Mouse (Mus musculus): ENCODE measurements around the gene Tm4sf5.
"Not testable (repeated sequence)": the region's sequence is repeated elsewhere in the genome, so short reads cannot be mapped to it uniquely, and the experiment has no call there.

Gene Tm4sf5

DNA sequence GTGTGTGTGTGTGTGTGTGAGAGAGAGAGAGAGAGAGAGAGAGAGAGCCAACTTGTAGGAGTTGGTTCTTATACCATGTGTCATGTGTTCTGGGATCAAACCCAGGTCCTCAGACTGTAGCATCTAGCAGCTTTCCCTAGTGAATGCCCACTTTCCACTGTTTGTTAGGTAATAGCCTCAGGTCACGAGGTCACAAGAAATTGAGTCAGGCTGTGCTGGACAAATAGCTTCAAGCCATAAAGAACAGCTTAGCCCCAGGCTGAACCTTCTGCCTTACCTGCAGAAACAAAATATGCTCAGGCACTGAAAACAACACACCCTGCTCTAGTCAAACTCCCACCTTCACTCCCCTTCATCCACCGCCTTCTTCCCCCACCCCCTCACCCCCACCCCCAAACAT lies 6.2 kb downstream of the Tm4sf5 start:
- DNase-seq: no peak

DNA sequence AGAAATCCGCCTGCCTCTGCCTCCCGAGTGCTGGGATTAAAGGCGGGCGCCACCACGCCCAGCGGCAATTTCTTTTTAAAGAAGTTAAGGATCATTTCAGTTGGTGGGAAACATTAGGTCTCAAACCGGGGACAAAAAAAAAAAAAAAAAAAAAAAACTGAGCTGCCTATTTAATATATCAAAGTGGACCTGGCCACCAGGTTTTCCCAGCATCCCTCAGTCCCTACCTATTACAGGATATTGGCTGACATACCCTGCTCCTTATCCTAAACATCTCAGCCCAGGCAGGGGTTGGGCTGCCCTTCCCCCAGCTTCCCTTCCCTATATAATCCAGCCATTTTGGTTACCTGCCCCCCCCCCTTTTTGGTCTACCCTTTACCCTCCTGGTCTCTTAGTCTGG lies 6.8 kb downstream of the Tm4sf5 start:
- DNase-seq: no peak

DNA sequence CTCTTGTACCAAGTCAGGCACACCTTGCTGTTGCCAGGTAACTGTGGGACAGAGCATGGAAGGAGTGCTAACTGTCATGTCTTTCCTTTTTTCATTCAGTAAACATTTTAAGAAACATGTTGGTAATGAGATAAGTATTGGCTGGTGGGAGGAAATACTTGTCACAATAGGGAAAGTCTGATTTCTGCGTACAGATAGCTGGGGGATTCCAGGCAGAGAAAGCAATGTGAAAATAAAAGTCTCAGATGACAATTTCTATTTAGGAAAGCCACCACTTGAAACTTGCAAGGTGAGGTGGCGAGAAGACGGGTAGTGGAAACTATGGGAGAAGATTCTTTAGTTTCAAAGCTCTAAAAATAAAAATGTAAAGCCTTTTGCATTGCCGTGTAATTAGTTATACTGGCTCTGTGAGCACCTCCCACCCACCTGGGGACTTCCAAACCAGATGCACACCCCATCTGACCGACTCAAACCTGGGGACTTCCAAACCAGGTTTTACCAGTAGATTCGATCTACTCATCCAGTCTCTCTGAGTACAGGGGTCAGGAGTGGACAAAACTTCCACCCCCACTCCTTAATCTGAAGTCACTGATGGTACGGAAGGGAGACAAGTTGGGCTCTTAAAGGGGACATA lies 7.8 kb downstream of the Tm4sf5 start:
- no peak for DNase-seq

DNA sequence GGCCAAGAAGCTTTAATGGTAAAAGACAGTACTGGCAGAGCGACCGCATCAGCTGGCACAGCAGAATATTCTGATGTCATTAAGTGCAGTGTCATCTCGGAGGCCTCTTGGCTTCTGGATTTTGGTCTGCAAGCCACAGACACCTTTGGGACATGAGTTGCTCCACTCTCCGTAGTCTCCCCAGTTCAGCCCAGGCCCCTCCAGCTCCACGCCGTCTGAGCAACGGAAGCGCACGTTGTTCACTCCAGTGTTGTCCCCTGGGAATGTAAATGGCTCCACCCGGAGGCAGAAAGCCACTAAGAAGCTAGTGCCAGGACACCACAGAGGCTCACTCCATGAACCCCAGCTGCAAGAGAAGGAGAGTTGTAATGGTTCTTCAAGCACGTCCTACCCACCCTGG lies 8.5 kb downstream of the Tm4sf5 start:
- DNase-seq: no peak

DNA sequence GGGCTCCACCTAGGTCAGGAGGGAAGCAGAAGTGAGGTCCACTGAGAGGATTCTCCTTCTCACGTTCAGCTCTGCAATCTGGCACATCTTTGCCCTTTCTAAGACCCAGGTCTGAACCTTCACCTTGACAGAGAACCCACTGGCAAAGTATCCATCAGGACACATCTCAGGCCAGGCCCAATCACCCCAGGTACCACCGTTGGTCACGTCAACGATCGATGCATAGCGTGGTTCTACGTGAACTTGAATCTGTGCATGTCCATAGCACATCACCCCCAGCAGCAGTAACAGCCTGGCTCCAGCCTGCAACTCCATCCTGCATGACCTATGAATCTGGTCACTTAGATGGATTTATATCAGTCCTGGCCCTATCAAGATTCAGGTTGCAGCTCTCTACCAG lies 9.2 kb downstream of the Tm4sf5 start, which contains the start of gene Vmo1:
TSS of gene Vmo1 (minus strand) at position 329 of the 400 bp plus-strand sequence.
- DNase-seq: no peak

DNA sequence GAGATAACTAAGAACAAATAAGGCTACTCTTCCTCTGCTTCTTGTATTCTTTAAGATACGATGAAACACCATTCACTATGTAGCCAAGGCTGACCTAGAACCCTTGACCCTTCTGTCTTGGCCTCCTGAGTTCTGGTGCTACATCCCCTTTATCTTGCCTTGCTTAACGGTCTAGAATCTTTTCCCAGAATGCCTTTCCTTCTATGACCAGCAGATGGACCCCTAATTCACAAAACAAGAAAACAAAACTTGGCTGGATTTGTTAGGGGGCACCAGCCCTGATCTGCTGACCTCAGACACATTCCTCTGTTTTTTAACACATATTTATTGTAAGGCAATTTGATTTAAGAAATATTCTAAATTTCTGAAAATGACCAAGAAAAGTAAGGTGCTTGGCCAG lies 11.3 kb downstream of the Tm4sf5 start:
- peak; percentile 49 for DNase-seq

- no peak for DNase-seq
These were observed 13.4 kb downstream of the Tm4sf5 start for GRCm38 (mm10) chr11:70518436-70518835.

DNA sequence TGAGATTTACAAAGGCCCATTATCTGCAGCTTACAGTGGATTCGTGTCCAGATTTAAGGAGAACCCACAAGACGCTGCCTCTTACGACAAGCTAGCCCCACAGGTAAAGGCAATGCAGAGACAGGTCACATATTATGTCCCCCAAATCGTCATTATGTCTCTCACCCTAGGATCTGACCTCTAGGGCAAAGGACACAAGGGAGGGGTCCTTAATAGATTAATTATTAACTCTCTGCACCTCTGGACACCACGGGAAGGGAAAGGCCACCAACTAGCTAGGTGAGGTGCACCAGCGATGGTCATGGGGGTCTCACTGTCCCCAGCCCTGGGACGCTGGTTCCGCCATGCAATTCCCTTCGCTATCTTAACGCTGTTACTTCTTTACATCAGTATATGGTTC lies 13.9 kb downstream of the Tm4sf5 start, which contains the start of gene Gltpd2:
TSS of gene Gltpd2 (plus strand) at position 274 of the 400 bp plus-strand sequence.
- DNase-seq: no peak

- no peak for DNase-seq
These were observed 15.2 kb downstream of the Tm4sf5 start for GRCm38 (mm10) chr11:70520178-70520769.

DNA sequence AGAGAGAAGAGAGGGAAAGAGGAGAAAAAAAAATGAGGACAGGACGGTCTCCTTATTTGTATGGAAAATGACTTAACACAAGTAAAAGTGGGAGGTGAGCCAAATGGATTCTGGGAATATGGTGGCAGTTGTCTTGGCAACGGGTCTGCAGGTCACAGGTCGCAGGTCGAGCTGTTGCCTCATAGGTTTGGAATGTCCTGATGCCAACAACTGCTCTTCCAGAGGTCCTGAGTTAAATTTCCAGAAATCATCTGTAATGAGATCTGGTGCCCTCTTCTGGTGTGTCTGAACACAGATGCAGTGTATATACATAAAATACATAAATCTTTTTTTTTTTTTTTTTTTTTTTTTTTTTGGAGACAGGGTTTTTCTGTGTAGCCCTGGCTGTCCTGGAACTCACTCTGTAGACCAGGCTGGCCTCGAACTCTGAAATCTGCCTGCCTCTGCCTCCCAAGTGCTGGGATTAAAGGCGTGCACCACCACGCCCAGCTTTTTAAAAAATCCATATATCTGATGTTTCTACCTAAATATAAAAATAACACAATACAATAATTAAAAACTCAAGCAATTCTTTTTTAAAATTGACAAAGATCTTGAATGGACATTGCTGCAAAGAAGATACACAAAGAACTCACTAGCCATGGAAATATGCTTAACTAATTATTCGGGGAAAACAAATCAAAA lies 18.4 kb downstream of the Tm4sf5 start:
- not testable (repeated sequence) for DNase-seq

GRCm38 (mm10) chr11:70524782-70525181 lies 19.7 kb downstream of the Tm4sf5 start:
- DNase-seq: no peak

DNA sequence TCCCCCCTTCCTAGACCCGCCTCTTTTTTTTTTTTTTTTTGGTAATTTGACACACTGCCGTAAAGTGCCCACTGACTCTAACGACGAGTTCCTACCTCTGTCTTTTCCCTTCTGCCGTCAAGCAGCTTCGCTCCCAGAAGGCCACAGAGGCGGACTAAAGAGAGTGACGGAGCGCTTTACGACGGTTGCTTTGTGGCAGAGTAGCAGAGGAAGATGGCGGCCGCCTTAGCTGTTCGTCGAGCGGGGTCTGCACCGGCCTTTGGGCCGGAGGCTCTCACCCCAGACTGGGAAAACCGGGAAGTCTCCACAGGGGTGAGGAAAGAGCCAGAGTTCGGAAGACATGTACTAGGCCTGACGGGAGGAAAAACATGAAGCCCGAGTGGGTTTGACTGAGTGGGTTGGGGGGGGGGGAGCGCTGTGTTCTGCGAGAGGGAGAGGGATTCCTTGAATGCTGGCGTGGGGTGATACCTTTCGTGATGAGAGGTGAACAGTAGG lies 20.2 kb downstream of the Tm4sf5 start, which contains the start of gene Psmb6:
TSS of gene Psmb6 (plus strand) at position 184 of the 495 bp plus-strand sequence.
- peak; percentile 91 for DNase-seq

DNA sequence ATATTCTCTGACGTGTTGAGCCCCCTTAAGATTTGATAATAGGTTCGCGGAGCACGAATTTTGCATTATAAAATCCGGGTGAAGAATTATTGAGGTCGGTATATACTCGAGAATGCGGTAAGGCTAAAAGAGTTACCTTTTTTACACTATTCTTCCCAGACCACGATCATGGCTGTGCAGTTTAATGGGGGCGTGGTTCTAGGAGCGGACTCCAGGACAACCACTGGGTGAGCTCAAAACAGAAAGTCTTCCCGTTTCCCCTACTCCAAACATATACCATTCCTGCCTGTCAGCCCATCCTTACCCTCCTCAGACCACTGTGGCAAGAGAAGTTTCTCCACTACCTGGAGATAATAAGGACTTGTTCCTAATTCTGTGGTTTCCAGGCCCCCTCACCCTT lies 20.7 kb downstream of the Tm4sf5 start:
- no peak for DNase-seq

DNA sequence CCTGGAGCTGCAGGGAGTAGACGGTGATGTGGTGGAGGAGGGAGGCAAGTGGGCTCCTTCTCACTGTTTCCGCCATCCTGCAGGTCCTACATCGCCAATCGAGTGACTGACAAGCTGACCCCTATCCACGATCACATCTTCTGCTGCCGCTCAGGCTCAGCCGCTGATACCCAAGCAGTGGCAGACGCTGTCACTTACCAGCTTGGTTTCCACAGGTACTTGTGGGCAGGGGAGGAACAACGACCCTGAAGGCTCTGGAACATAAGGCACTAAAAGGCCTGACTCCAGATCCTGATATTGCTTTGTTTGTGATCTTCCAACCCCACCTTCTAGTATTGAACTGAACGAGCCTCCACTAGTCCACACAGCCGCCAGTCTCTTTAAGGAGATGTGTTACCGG lies 21.2 kb downstream of the Tm4sf5 start:
- no peak for DNase-seq

DNA sequence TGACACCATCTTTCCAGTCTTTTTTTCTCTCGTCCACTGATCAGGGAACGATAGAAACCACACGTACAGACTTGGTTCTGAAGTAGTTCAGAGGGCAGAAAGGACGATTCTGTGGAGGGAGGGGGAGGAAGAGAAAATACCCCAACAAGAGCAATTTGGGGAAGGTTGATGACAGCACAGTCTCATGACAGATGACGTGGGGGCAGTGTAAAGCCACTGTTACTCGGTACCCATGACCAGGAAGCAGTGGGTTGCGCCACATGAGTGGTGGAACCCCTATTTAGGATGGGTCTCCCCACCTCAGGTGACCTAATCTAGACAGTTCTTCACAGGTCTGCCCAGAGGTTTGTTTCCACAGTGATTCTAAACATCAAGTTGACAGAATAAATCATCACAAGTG lies 23.6 kb downstream of the Tm4sf5 start:
- DNase-seq: no peak

DNA sequence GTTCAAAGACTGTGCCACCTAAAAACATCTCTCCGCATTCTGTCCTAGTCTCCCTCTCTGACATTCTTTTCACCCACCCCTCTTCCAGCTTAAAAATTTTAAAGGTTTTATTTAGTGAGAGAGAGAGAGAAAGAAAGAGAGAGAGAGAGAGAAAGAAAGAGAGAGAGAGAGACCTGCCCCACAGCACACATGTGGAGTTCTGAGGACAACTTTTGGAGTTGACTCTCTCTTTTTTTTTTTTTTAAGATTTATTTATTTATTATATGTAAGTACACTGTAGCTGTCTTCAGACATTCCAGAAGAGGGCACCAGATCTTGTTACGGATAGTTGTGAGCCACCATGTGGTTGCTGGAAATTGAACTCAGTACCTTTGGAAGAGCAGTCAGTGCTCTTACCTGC lies 26.0 kb downstream of the Tm4sf5 start:
- DNase-seq: not testable (repeated sequence)

DNA sequence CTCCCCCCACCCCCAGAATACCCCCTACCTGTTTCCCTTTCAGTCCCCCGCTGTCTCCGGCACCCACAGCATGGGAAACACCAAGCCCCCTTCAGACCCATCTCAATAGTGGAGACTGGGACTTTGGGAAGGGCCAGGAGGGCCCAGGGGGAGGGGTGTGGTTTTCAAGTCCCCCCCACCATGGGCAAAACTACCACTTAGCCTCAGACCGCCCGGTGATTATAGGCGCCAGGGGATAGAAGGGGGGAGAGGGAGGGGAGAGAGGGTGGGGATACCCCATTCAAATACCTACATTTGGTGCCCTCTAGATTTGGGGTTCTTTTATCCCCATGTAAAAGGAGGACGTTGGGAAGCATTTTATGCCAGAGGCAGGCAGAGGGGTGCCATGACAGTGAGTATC lies 27.8 kb downstream of the Tm4sf5 start, which contains the start of gene Gm40193:
TSS of gene Gm40193 (minus strand) at position 101 of the 400 bp plus-strand sequence.
- DNase-seq: no peak

- no peak for DNase-seq
These were observed 34.4 kb downstream of the Tm4sf5 start for GRCm38 (mm10) chr11:70539423-70539822.

GRCm38 (mm10) chr11:70539877-70540587 lies 35.0 kb downstream of the Tm4sf5 start, which contains the start of gene Pld2:
Gene Pld2 (plus strand): TSS chr11:70540064.
- DNase-seq: peak; percentile 89

DNA sequence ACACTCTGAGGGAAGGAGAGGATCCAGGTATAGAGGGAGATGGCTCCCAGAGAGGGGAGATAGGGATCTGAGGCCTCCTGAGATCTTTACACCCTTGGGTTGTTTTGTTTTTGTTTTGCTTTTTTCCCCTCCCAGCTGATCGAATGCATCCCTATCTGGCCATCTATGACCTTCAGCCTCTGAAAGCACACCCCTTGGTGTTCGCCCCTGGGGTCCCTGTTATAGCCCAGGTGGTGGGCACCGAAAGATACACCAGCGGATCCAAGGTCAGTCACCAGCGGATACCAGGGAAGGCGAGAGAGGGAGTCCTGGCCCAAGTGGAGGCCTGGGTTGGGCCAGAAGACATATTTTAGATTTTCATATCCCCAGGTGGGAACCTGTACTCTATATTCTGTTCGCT lies 35.9 kb downstream of the Tm4sf5 start:
- no peak for DNase-seq

DNA sequence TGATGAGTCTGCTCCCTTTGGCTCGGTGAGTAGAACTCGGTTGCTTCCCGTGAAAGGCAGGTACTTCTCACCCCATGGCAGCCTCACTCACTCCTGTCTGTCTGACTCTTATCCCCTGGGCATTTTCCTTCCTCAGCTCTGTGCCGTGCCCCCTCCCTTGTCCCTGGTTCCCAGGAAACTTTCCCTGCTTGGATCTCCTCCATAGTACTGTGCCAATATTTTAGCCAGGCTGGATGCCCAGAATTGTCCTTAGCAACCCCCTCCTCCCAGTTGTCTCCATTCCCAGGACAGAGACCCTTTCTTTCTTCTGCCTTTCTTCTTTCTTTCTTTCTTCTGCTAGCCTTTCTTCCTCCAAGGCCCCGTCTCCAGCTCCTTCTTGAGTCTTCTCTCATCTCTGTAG lies 36.4 kb downstream of the Tm4sf5 start:
- no peak for DNase-seq

DNA sequence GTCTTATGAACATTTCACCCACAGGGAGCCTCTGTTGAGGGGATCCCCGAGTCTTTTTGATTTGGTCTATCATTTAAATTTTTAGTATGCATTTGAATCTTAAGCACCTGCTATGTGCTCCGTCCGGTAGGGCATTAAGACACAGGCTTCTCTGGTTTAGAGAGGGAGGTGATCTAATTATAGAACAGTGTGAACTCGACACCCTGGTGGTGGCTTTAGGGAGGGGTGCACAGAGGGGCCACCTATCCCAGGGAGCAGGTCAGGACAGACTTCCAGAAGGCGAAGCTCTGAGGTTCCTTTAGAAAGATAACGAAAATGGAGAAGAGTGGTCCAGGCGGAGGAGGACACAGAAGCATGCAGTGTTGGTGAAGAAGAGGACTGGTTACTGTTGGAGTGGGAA lies 39.5 kb downstream of the Tm4sf5 start:
- no peak for DNase-seq

- DNase-seq: no peak
These were observed 46.5 kb downstream of the Tm4sf5 start for GRCm38 (mm10) chr11:70551526-70551925.

Data from thymus, postnatal 14 days (tissue).